Mouse (Mus musculus): ENCODE measurements around the gene Aaas.

- TF ChIP-seq CTCF (IDR thresholded peaks at IDR 0.05; ENCODE audit: borderline replicate concordance, extremely low read depth, insufficient read depth, insufficient read length) (no peak), POLR2A (IDR thresholded peaks at IDR 0.05; ENCODE audit: borderline replicate concordance, extremely low read depth, insufficient read depth, insufficient read length, poor library complexity, severe bottlenecking) (no peak)
Observed at GRCm38 (mm10) chr15:102310074-102310845, 40.3 kb downstream of the Aaas start.
